Mouse (Mus musculus): ENCODE results near the gene Pnn. TPM values are rescaled to one million over a fixed set of nuclear protein-coding genes. Genes with fewer than 3 reads are reported as not detected.

Gene Pnn
- total and polyA plus RNA-seq, 3 experiments = 6.1 to 51.7 (median 28.9) TPM

- DNase-seq = no peak
Measured at GRCm38 (mm10) chr12:59074052-59074451, 7.4 kb downstream of the Pnn start.

- DNase-seq = peak; percentile 20
Measured at GRCm38 (mm10) chr12:59076996-59077395, 10.3 kb downstream of the Pnn start.

GRCm38 (mm10) chr12:59077883-59078282, 11.2 kb downstream of the Pnn start:
- no peak for DNase-seq

DNA sequence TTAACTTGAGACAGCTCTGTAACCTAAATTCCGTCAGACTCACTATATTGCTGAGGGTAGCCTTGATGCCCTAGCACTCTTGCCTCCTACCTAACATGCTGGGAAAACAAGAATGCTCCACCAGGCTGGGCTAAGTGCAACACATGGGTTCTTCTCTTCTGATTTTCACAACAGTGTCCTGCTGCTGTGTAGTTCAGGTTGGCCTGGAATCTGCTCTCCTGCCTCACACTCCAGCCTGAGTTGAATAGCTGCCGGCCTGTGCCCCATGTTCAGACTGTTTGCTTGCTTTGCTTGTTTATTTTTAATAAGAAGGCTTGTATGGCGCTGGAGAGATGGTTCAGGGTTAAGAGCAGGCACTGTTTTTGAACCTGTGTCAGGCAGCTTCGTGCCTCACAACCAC, 13.8 kb downstream of the Pnn start:
- no peak for DNase-seq

DNA sequence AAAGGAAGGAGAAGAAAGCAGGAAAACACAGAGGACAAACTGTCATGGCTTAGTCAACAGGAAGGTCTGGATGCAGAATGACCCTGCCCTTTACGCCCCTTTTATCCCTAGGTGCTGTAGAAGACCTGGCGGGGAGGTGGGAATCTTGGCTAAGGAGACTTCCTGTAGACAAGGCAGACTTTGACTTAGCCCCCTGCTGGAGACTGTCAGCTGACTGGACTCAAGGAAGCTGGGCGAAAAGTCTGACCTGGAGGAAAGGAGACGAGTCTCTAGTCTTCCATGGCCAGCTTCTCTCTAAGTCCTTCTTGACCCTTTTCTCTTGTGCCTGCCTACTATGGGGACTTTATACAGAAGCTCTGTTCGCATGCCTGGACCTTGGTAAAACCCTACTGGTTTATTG, 17.8 kb downstream of the Pnn start:
- DNase-seq = no peak

GRCm38 (mm10) chr12:59086171-59086570, 19.5 kb downstream of the Pnn start:
- DNase-seq = peak; percentile 11

DNA sequence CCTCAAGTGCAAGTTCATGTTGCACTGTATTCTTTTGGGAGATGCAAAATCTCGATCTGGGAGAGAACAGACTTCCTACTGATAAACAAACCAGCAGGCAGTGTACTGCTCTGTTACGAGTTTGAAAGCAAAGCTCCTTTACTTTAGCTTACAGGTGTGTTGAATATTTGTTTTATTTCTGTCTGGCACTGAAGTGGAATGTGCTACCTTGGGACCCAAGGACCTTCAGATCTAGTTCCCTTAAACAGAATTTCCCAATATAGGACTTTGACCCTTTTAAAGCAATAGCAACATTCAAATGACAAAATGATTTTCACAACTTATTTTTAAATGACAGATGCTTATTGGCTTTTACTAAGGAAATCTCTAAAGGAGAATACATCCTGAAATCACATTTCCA, 26.9 kb downstream of the Pnn start:
- no peak for DNase-seq

GRCm38 (mm10) chr12:59095104-59096025, 28.7 kb downstream of the Pnn start, which contains the start of gene Mia2:
Gene Mia2 (plus strand): TSS chr12:59095799.
- DNase-seq = peak; percentile 9

- no peak for DNase-seq
Measured at GRCm38 (mm10) chr12:59104771-59105170, 38.1 kb downstream of the Pnn start.

DNA sequence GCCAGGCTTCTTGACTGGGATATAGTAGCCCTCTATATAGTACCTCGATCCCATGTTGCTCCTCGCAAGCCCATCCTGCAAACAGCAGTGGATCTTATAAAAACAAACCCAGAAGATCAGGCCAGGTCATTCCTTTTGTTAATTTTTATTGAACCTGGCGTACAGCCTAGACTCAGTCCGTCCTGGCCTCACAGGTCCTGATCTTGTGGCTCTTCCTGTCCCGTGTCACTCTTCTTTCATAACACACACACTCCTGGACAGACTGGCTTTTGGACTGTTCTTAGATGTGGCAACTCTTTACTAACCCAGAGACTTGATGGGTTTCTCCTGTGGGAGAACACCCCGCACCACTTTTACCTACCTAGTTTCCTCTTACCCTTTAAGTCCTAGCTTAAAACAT, 39.2 kb downstream of the Pnn start:
- DNase-seq = no peak

DNA sequence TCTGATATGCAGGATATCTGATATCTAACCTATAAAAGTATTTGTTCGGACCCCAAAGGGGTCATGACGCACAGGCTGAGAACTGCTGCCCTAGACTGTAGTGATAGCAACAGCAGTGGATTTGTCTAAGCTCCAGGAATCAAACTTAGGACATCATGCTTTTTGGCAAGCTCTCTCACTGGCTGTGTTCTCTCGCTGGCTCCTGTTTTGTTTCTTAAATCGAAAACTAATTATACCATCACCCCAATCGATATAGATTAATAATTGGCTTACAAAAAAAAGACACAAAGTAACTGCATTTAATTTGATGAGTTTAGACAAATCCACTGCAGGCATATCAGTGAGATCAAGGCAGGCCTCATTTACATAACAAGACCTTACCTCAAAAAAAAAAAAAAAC, 39.8 kb downstream of the Pnn start:
- DNase-seq = no peak

DNA sequence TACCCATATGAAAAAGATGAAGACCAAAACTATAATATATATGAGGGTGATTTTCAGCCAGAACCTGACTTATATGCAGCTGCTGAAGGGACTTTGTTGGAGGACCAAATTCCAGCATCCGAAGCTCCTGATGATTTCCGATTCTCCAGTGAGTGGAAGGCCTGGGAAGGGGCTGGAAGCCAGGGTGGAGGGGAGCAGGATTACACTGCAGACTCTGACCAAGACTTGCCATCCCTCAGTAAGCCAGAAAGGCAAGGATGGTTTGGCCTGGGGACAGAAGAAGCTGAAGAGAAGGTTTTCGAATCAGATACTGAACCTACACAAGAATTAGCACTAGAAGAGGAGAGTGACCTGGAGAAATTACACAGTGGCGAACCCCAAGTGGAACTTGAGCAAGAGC, 41.2 kb downstream of the Pnn start:
- DNase-seq = no peak

- no peak for DNase-seq
Measured at GRCm38 (mm10) chr12:59117184-59117583, 50.5 kb downstream of the Pnn start.

Other genes with a start within 250 kb of the Pnn start
- 10 to 100 TPM; 38.8 to 48.9 TPM for gene Sec23a, start 54.9 kb upstream of the Pnn start, total RNA-seq (2021)
- 7.2 and 10.6 TPM in 2 replicates for gene Sec23a, start 54.9 kb upstream of the Pnn start, polyA plus RNA-seq (2012; rRNA removed)
- gene Gemin2, start 53.5 kb upstream of the Pnn start, total RNA-seq (2021) = 10 to 100 TPM in 1 of 2 experiments, 1 to 10 TPM in 1; 5.9 to 10.2 TPM
- 1.1 and 1.5 TPM in 2 replicates for gene Gemin2, start 53.5 kb upstream of the Pnn start, polyA plus RNA-seq (2012; rRNA removed)
- 10 to 100 TPM; 83.5 to 90.5 TPM for gene Trappc6b, start 5.4 kb upstream of the Pnn start, total RNA-seq (2021)
- 86.1 and 101 TPM in 2 replicates for gene Trappc6b, start 5.4 kb upstream of the Pnn start, polyA plus RNA-seq (2012; rRNA removed)
- gene Mia2, start 28.9 kb downstream of the Pnn start, total RNA-seq (2021) = 100 to 1,000 TPM; 114 to 180 TPM
- gene Mia2, start 28.9 kb downstream of the Pnn start, polyA plus RNA-seq (2012; rRNA removed) = 20.8 and 31.9 TPM in 2 replicates
- gene Fbxo33, start 152.8 kb downstream of the Pnn start, total RNA-seq (2021) = 10 to 100 TPM; 41.1 to 46.0 TPM
- 10.4 and 11.3 TPM in 2 replicates for gene Fbxo33, start 152.8 kb downstream of the Pnn start, polyA plus RNA-seq (2012; rRNA removed)